Mouse (Mus musculus): ENCODE results near the gene Abcc2. TPM values are rescaled to one million over a fixed set of nuclear protein-coding genes. Genes with fewer than 3 reads are reported as not detected.

Abcc2 gene
- polyA plus RNA-seq, 1 experiment from 2014 or later: 0.03 TPM

DNA sequence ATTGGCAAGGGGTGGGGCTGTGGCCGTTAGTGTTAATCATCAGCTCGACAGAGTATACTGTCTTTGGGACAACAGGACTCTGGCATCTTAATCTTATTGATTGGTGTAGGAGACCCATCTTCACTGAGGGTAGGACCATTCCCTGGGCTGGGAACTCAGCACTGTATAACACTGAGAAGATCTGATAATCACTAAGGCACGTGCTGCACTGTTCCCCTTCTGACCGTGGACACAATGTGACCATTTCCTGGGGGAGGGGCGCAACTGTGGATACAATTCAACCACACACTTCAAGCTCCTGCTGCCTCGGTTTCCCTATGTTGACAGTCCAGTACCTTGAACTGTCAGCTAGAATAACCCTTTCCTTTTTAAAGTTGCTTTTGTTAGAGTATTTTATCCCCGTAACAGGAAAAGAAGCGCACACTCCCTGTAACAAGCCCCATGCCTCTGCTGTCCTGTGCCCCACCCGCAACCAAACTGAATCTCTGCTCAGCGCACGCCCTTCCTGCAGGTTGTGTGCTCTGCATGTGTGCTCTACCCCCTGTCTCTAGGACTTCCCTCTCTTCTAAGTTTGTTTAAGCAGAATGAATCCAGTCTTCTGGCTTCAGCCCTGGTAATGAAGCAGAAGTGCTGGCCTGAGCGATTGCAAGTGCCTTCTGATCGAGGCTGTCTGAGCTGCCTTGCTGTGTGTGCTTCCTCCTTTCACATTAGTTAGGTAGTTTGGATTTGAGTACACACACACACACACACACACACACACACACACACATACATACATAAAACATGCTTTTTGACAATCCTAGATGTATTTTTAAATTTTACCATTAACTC is 102.9 kb downstream of the Abcc2 start:
- H3K4me1 ChIP-seq: peaks cover 25% of the 10 kb centered on the region
- no peak for ATAC-seq (ENCODE audit: insufficient number of reproducible peaks, low FRiP score, low TSS enrichment, low read depth)
- H3K27ac ChIP-seq (replicated peaks): no peak overlapping the region
- H3K9ac ChIP-seq: no peak overlapping the region
- WGBS: 68% methylated on average over 13 of the region's 13 CpGs
- no peaks in the 10 kb centered on the region for H3K9me3 ChIP-seq (replicated peaks)
- H3K4me2 ChIP-seq (replicated peaks): no peak overlapping the region
- H3K4me3 ChIP-seq (replicated peaks): no peak overlapping the region
- no peaks in the 10 kb centered on the region for H3K36me3 ChIP-seq
- H3K27me3 ChIP-seq: no peaks in the 10 kb centered on the region

DNA sequence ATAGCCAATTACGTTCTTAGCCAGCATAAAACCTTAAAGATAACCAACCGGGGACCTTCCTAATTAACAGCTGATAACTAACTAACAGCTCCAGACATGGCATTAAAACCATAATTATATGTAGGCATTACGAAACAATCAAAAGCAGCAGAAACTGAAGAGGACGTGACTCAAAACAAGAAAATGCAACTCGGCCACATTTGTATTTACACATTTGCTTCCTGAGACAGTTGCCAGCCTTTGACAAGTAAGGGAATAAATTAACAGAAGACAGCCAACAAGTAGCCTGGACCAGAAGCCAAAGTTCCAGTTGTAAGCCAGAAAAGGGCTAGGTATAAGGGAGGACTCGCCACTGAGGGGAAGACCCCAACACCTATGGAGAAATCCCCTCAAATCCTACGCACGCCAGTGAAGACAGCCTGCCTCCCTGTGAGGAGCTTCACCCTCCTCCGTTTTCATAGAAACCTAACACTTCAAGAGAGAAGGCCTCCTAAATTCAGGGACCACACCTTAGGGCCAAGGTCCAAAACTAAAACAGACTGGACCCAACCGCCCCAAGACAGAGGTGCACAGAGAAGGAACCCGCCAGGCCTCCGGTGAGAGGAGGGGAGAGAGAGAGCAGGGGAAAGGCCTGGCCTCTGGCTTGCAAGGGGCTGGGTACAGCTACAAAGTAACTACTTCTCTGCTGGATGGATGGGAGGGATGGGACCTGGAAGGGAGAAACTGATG is 104.5 kb downstream of the Abcc2 start:
- Histone ChIP-seq H3K27me3 (no peaks in the 10 kb centered on the region), H3K9me3 (replicated peaks) (no peaks in the 10 kb centered on the region), H3K4me3 (replicated peaks) (no peak overlapping the region), H3K9ac (no peak overlapping the region), H3K36me3 (no peaks in the 10 kb centered on the region), H3K4me1 (peaks cover 15% of the 10 kb centered on the region; the same call in 1 of the 2 replicates), H3K27ac (replicated peaks) (peak overlapping the region; percentile 35), H3K4me2 (replicated peaks) (peak overlapping the region; percentile 15; the same call in 1 of the 2 replicates)
- WGBS: 61% methylated on average over 12 of the region's 12 CpGs
- ATAC-seq (ENCODE audit: insufficient number of reproducible peaks, low FRiP score, low TSS enrichment, low read depth): no peak

DNA sequence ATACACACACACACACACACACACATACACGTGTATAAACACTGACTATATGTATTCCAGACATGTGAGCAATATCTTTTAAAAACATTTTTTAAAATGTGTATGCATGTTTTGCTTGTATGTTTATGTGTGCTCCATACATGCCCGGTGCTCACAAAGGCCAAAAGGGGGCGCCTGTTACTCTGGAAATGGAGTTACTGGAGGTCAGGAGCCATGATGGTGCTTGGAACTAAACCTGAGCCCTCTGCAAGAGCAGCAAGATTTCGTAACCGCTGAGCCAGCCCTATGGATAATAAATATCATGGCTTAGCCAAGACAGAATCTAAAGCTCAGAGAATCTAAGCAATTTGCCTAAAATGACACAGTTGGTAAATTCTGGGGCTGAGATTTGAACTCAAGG is 105.2 kb downstream of the Abcc2 start:
- ATAC-seq (ENCODE audit: insufficient number of reproducible peaks, low FRiP score, low TSS enrichment, low read depth): no peak
- WGBS: 88% methylated on average over 5 of the region's 5 CpGs
- no peak overlapping the region for H3K9ac ChIP-seq

DNA sequence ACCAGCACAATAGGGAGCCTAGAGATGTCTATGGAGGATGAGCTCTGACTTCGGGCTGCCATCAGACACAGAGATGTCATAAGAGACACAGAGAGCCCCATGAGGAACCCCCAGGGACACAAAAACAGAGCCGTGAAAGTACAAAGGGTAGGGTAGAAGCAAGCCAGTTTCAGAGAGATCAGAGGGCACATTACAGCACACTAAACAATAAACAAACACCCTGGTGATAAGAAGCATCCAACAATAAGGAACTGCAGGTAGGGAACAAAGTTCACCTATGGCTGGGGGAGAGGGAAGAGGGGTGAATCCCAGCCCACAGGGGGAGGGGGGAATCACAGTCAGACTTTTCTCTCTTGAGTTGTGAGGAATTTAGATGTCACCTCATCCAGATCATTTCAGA is 105.7 kb downstream of the Abcc2 start:
- Histone ChIP-seq H3K9ac (no peak overlapping the region), H3K4me2 (replicated peaks) (0 out of 2 replicates have a peak overlapping the region, but pooled peaks have one; percentile 10)

More for the DNA sequence above, 105.2 kb downstream of the Abcc2 start:
- H3K9me3 ChIP-seq (replicated peaks): no peaks in the 10 kb centered on the region
- H3K4me2 ChIP-seq (replicated peaks): no peak overlapping the region
- H3K27ac ChIP-seq (replicated peaks): no peak overlapping the region
- no peaks in the 10 kb centered on the region for H3K27me3 ChIP-seq
- no peaks in the 10 kb centered on the region for H3K36me3 ChIP-seq
- H3K4me3 ChIP-seq (replicated peaks): no peak overlapping the region
- H3K4me1 ChIP-seq: peaks cover 15% of the 10 kb centered on the region; the same call in 1 of the 2 replicates

More for the DNA sequence above, 105.7 kb downstream of the Abcc2 start:
- H3K36me3 ChIP-seq: no peaks in the 10 kb centered on the region
- ATAC-seq (ENCODE audit: insufficient number of reproducible peaks, low FRiP score, low TSS enrichment, low read depth): no peak
- no peak overlapping the region for H3K27ac ChIP-seq (replicated peaks)
- peaks cover 15% of the 10 kb centered on the region; the same call in 1 of the 2 replicates for H3K4me1 ChIP-seq
- no peaks in the 10 kb centered on the region for H3K9me3 ChIP-seq (replicated peaks)
- no peaks in the 10 kb centered on the region for H3K27me3 ChIP-seq
- H3K4me3 ChIP-seq (replicated peaks): no peak overlapping the region
- WGBS: 78% methylated on average over 2 of the region's 2 CpGs

Other genes with a start within 250 kb of the Abcc2 start
- 2.7 and 3.4 TPM in 2 replicates for gene Nkx2-3, start 169.9 kb upstream of the Abcc2 start, polyA plus RNA-seq (2015; fragmentation: Nextera tagmentation; extraction: Ambion mirVana)
- gene Slc25a28, start 107.3 kb upstream of the Abcc2 start, polyA plus RNA-seq (2015; fragmentation: Nextera tagmentation; extraction: Ambion mirVana): 17.3 and 19.5 TPM in 2 replicates
- gene Entpd7, start 92.5 kb upstream of the Abcc2 start, polyA plus RNA-seq (2015; fragmentation: Nextera tagmentation; extraction: Ambion mirVana): 10.2 and 11.3 TPM in 2 replicates
- gene Cutc, start 29.2 kb upstream of the Abcc2 start, polyA plus RNA-seq (2015; fragmentation: Nextera tagmentation; extraction: Ambion mirVana): 14.1 and 14.9 TPM in 2 replicates
- gene Cox15, start 29.2 kb upstream of the Abcc2 start, polyA plus RNA-seq (2015; fragmentation: Nextera tagmentation; extraction: Ambion mirVana): 10.0 and 11.5 TPM in 2 replicates
- gene Dnmbp, start 158.0 kb downstream of the Abcc2 start, polyA plus RNA-seq (2015; fragmentation: Nextera tagmentation; extraction: Ambion mirVana): 19.2 and 19.4 TPM in 2 replicates
- 0.40 and 0.45 TPM in 2 replicates for gene Cpn1, start 204.4 kb downstream of the Abcc2 start, polyA plus RNA-seq (2015; fragmentation: Nextera tagmentation; extraction: Ambion mirVana)
- gene Cyp2c23, start 247.0 kb downstream of the Abcc2 start, polyA plus RNA-seq (2015; fragmentation: Nextera tagmentation; extraction: Ambion mirVana): not detected in 2 replicates

All from embryonic facial prominence, embryonic 15.5 days (tissue).